Mouse (Mus musculus) intestine, embryonic 15.5 days (tissue): ENCODE measurements at regions not wholly inside any gene's neighbourhood (a gene's known extent, or its start where the extent isn't known, plus 50 kb on each side); places are given as distances from the start of the nearest gene placed in this dataset.
"Not testable (repeated sequence)": the region's sequence is repeated elsewhere in the genome, so short reads cannot be mapped to it uniquely, and the experiment has no call there.

Source experiments
- ATAC-seq: fragments of 200-750 bp; cut with Nextera tagmentation; 2 replicates; pipeline ENCODE4 v1.8.0; 2017; ENCODE audit warnings: moderate TSS enrichment, moderate library complexity
- H3K27ac ChIP-seq: fragments of 300-500 bp; sonication (generic); 2 replicates; pipeline ENCODE4 v1.5.1; 2015; ENCODE audit warnings: mild to moderate bottlenecking, inconsistent platforms
- H3K27me3 ChIP-seq: fragments of 300-500 bp; sonication (generic); replicated peaks from 2 replicates; pipeline ENCODE4 v1.6.1; 2015; ENCODE audit warnings: inconsistent platforms
- H3K36me3 ChIP-seq: fragments of 300-500 bp; sonication (generic); 2 replicates; pipeline ENCODE4 v1.6.1; 2015; ENCODE audit warnings: inconsistent platforms
- H3K4me1 ChIP-seq: fragments of 300-500 bp; sonication (generic); replicated peaks from 2 replicates; pipeline ENCODE4 v1.6.1; 2015; ENCODE audit warnings: inconsistent platforms
- H3K4me2 ChIP-seq: fragments of 300-500 bp; sonication (generic); replicated peaks from 2 replicates; pipeline ENCODE4 v1.6.1; 2015; ENCODE audit warnings: mild to moderate bottlenecking, inconsistent platforms
- H3K4me3 ChIP-seq: fragments of 300-500 bp; sonication (generic); replicated peaks from 2 replicates; pipeline ENCODE4 v1.5.1; 2015; ENCODE audit warnings: inconsistent platforms
- H3K9ac ChIP-seq: fragments of 300-500 bp; sonication (generic); 2 replicates; pipeline ENCODE4 v1.6.1; 2015; ENCODE audit warnings: inconsistent platforms
- H3K9me3 ChIP-seq: fragments of 300-500 bp; sonication (generic); 2 replicates; pipeline ENCODE4 v1.6.1; 2016; ENCODE audit warnings: inconsistent platforms
- WGBS: fragments of 180-500 bp; shearing (Covaris S2); methylation state at CpG from one replicate; pipeline ENCODE4 v1.1.7; 2015; 5-methylcytosine and 5-hydroxymethylcytosine counted together

DNA sequence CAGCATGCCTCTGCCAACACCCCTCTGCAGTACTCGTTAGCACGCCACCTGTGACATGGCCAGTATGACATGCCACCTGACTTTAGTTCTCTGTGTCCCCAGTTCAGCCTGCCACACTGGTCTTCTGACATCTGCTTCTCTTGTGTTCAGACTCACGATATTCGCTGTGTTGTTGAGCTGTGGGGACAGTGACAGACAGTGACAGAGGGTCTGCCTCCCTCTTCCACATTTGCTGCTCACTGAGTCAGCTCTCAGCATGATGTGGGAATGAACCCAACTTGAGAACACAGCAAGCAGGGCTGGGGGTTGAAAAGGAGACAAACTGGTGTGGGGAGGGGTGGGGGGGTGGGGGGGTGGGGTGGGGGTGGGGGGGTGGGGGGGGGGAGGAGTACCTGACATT, 91.0 kb downstream of the Fam43a start:
- no peak overlapping the region for H3K27ac ChIP-seq
- no peak for ATAC-seq
- no peaks in the 10 kb centered on the region for H3K27me3 ChIP-seq
- H3K9ac ChIP-seq, result no peak overlapping the region
- H3K4me3 ChIP-seq, result no peak overlapping the region
- no peaks in the 10 kb centered on the region for H3K4me1 ChIP-seq
- H3K4me2 ChIP-seq, result no peak overlapping the region
- H3K36me3 ChIP-seq, result no peaks in the 10 kb centered on the region
- 87% methylated on average over 4 of the region's 4 CpGs for WGBS
- H3K9me3 ChIP-seq, result no peaks in the 10 kb centered on the region

DNA sequence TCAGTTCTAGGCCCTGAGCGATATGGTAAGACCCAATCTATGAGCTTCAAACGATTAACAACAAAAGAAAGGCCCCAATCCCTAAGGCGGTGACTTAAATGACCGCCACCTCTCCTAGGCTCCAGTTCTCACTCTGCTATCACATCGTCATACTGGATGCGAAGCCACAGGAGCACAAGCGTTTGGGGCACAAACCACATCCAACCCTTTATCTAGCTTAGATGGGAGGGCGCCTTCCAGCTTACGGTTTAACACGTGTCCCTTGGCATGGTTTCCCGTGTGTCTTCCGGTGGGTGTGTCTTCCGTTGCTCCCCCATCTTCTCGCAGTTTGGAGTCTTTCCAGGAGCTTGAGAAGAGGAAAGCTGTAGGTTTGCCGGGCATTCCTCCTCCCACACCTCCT, 92.4 kb downstream of the Fam43a start:
- Histone ChIP-seq H3K4me2 (no peak overlapping the region), H3K9me3 (no peaks in the 10 kb centered on the region), H3K27me3 (no peaks in the 10 kb centered on the region), H3K4me3 (no peak overlapping the region), H3K27ac (no peak overlapping the region), H3K36me3 (no peaks in the 10 kb centered on the region), H3K4me1 (no peaks in the 10 kb centered on the region), H3K9ac (no peak overlapping the region)
- no peak for ATAC-seq
- 84% methylated on average over 15 of the region's 15 CpGs for WGBS

DNA sequence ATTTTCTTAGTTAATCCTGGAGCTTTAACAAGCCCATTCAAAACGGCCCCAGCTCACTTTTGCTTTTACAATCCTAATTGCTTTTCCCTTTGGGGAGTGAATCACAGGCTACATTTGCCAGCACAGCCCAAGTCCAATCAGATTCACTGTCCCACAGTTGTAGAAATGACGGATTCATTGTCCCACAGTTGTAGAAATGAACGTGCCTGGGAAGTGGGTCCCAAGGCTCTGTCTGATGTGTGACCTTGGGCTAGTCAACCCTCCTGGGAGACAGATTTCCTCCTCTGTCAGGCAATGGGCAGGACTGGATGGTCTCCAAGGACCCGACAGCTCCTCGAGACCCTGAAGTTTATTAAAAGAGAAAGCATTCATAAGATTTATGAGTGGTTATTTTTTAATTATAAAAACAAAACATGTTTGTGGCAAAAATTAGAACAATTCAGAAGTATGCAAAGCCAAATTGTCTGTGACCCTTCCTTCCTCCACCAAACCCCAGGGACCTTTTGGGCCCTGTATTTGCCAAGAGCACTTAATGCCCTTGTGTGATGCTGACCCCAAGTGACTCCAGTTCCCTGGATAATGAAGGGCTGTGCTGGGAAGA, 93.1 kb downstream of the Fam43a start:
- H3K9ac ChIP-seq, result no peak overlapping the region
- H3K27ac ChIP-seq, result no peak overlapping the region
- H3K27me3 ChIP-seq, result no peaks in the 10 kb centered on the region
- H3K9me3 ChIP-seq, result no peaks in the 10 kb centered on the region
- ATAC-seq, result no peak
- no peak overlapping the region for H3K4me2 ChIP-seq
- 60% methylated on average over 5 of the region's 5 CpGs for WGBS
- H3K36me3 ChIP-seq, result no peaks in the 10 kb centered on the region
- no peak overlapping the region for H3K4me3 ChIP-seq
- no peaks in the 10 kb centered on the region for H3K4me1 ChIP-seq

DNA sequence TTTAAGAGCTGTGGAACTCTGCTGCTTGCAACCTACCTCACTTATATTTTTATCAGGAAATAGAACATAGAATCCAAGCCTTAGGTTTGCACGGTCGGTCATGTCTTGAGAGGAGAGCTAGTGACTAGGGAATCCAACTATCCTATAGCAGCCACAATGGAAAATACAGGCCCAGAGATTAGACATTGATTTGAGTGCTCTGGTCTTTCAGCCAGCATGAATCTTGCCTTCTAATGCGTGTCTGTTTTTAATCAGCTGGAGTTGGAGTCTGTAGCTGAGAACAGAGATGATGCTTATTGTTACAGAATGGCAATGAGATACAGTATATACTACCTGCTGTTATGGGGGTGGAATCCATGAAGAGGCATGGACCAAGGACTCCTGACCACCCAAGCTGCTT, 93.7 kb downstream of the Fam43a start:
- H3K9me3 ChIP-seq, result no peaks in the 10 kb centered on the region
- H3K4me2 ChIP-seq, result no peak overlapping the region
- H3K9ac ChIP-seq, result no peak overlapping the region
- 55% methylated on average over 3 of the region's 3 CpGs for WGBS
- H3K4me3 ChIP-seq, result no peak overlapping the region
- H3K36me3 ChIP-seq, result no peaks in the 10 kb centered on the region
- ATAC-seq, result no peak
- no peaks in the 10 kb centered on the region for H3K27me3 ChIP-seq
- H3K4me1 ChIP-seq, result no peaks in the 10 kb centered on the region
- no peak overlapping the region for H3K27ac ChIP-seq

DNA sequence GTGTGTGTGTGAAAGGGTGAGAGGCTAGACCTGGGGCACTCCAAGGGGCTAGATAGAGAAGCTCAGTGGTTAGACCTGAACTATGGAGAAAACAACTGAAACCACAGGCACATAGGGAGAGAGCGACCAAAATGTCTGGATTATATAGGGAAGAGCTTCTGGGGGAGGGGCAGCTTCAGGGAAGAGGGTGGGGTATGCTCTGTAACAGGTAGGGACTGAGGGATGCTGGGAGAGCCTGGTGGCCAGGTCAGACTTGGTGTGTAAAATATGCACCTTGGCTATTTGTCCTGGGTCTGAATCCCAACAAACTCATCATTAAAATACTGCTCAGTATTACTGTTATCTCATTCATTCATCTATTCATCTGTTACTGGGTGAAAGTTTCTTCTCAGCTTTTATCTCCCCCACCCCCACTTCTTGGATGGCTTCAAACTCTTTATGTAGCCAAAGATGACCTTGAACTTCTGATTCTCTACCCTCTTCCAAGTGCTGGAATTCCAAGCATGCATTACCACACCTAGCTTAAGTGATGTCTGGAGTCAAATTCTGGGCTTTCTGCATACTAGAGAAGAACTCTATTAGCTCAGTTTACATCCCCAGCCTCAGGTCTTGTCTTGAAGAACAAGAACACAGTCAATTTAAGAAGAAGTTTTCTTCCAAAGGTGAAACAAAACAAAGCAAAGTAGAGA, 94.5 kb downstream of the Fam43a start:
- ATAC-seq, result no peak
- Histone ChIP-seq H3K4me3 (no peak overlapping the region), H3K27ac (no peak overlapping the region), H3K4me1 (no peaks in the 10 kb centered on the region), H3K9me3 (no peaks in the 10 kb centered on the region), H3K27me3 (no peaks in the 10 kb centered on the region), H3K4me2 (no peak overlapping the region), H3K9ac (no peak overlapping the region), H3K36me3 (no peaks in the 10 kb centered on the region)
- 91% methylated on average over 1 of the region's 1 CpGs for WGBS

DNA sequence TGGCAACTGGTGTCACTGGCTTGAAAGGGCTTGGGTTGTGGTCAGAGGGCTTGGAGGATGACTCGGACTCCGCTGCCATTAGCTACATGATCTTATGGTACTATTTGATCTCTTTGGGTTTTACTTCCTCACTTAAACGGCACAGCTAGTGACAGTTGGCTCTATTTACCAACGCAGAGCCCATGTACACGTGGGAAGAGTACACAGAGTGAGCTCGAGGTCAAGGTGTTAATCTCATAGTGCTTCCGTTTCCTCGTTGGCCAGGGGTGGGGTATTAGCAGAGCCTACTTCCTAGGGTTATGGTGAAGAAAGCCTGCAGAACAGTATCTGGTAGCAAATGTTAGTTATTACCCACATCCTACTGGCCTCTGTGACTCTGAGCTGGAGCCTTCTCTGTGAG, 96.2 kb downstream of the Fam43a start:
- no peak overlapping the region for H3K9ac ChIP-seq
- ATAC-seq, result no peak
- whole genome bisulfite sequencing, result 57% methylated on average over 8 of the region's 8 CpGs

DNA sequence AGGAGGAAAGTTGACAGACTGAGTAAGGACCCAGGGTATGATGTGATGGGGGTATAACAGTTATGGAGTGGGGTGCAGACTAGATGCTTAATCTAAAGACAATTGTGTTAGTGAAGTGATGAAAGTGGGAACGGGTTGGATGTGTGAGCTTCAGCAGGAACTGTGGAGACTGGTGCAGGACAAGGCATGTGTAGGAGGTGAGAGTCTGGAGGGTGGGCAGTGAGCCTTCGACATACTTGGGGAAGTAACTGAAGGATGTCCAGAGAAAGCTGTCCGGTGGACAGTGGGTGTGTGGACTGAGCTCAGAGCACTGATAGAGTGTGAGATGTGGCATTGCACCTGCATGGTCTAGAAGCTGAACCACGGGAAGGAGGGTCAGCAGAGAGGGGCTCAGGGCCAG, 97.7 kb downstream of the Fam43a start:
- Histone ChIP-seq H3K4me1 (no peaks in the 10 kb centered on the region), H3K9ac (no peak overlapping the region), H3K36me3 (no peaks in the 10 kb centered on the region), H3K27ac (no peak overlapping the region), H3K9me3 (no peaks in the 10 kb centered on the region), H3K4me2 (no peak overlapping the region), H3K4me3 (no peak overlapping the region), H3K27me3 (no peaks in the 10 kb centered on the region)
- WGBS, result 58% methylated on average over 4 of the region's 4 CpGs
- no peak for ATAC-seq

More for the DNA sequence above, 96.2 kb downstream of the Fam43a start:
- no peak overlapping the region for H3K4me3 ChIP-seq
- no peaks in the 10 kb centered on the region for H3K4me1 ChIP-seq
- no peaks in the 10 kb centered on the region for H3K36me3 ChIP-seq
- no peaks in the 10 kb centered on the region for H3K9me3 ChIP-seq
- H3K27ac ChIP-seq, result no peak overlapping the region
- no peak overlapping the region for H3K4me2 ChIP-seq
- no peaks in the 10 kb centered on the region for H3K27me3 ChIP-seq

DNA sequence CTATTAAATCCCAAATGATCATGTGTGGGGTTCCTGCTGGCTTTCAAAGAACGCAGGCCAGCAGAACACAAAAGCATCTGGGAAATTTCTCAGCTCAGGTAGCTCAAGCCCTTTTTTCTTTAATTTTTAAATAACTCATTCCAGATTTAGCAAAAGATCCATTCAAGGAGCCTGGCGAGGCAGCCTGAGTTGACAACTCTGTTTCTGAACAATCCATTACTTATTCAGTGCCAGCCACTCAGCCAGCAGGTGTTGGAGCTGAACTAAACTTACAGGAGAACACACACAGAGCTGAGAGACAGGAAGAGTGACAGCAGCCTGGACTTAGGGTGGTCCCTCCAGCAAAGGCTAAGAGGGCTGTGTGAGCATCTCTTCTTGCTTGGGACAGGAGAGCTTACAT, 98.3 kb downstream of the Fam43a start:
- Histone ChIP-seq H3K4me2 (no peak overlapping the region), H3K27me3 (no peaks in the 10 kb centered on the region), H3K36me3 (no peaks in the 10 kb centered on the region), H3K27ac (no peak overlapping the region), H3K4me3 (no peak overlapping the region), H3K4me1 (no peaks in the 10 kb centered on the region), H3K9me3 (no peaks in the 10 kb centered on the region), H3K9ac (no peak overlapping the region)
- WGBS, result 54% methylated on average over 2 of the region's 2 CpGs
- ATAC-seq, result no peak

DNA sequence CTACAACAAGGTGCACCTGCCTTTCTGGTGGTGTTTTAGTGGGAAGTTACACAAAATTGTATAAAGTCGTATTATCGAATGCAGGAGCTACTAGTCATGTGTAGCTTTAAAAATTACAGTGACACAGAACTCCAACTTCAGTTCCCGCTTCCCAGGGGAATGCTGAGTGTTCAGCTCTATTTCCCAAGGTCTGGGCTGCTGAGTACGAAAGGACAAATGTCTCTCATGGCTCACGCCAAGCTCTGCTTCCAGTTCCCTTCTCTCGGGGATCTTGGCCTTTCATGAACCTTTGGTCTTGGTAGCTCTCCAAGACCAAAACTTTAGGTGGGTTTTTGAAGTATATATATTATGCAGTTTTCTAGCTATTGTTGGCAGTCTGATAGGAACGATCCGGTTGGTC, 104.3 kb downstream of the Fam43a start:
- Histone ChIP-seq H3K27me3 (no peaks in the 10 kb centered on the region), H3K4me1 (no peaks in the 10 kb centered on the region), H3K9me3 (no peaks in the 10 kb centered on the region), H3K4me2 (no peak overlapping the region), H3K36me3 (no peaks in the 10 kb centered on the region), H3K4me3 (no peak overlapping the region), H3K9ac (no peak overlapping the region), H3K27ac (no peak overlapping the region)
- ATAC-seq, result no peak
- 91% methylated on average over 8 of the region's 8 CpGs for WGBS

DNA sequence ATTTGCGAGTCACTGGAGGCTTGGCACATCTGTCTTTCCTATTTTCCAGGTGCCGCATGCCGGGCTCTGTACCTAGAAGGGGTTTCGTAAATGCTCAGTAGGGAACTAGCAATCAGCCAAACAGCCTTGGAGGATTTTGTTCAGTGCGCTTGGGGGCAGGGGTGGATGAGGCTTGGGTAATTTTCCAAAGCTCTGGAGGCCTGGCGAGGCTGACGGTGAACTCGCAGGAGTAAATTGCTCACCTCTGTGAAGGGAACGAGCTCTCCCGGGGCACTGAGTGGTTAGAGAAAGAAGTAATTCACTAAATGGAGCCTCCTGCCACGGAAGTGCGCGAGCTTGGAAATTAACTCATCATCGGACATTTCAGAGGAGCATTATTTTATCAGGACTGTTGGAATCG, 110.0 kb downstream of the Fam43a start:
- no peak overlapping the region for H3K4me3 ChIP-seq
- ATAC-seq, result no peak
- no peak overlapping the region for H3K4me2 ChIP-seq
- H3K9me3 ChIP-seq, result no peaks in the 10 kb centered on the region
- 63% methylated on average over 15 of the region's 15 CpGs for WGBS
- H3K36me3 ChIP-seq, result no peaks in the 10 kb centered on the region
- H3K4me1 ChIP-seq, result no peaks in the 10 kb centered on the region
- H3K27me3 ChIP-seq, result no peaks in the 10 kb centered on the region
- no peak overlapping the region for H3K27ac ChIP-seq
- H3K9ac ChIP-seq, result no peak overlapping the region

DNA sequence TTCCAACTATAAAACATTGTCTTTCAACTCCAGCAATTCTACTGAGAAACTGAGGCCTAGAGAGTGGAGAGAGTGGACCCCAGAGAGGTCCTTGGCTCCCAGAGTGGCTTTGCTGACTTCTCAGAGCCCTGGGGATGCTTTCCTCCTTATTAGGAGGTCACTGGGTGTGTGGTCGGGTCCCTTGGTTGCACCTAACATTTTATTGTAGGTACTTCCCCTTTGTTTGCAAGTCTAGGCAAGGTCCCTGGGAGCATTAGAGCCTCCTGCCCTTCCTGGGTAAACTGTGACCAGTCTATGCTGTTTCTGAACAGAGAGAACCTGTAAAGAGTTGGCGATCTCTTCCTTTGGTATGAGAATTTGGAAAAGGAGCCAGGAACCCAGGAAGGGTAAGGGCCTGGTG, 110.5 kb downstream of the Fam43a start:
- 60% methylated on average over 2 of the region's 2 CpGs for WGBS
- Histone ChIP-seq H3K9me3 (no peaks in the 10 kb centered on the region), H3K36me3 (no peaks in the 10 kb centered on the region), H3K27me3 (no peaks in the 10 kb centered on the region), H3K9ac (no peak overlapping the region), H3K4me1 (no peaks in the 10 kb centered on the region), H3K4me3 (no peak overlapping the region), H3K27ac (no peak overlapping the region), H3K4me2 (no peak overlapping the region)
- ATAC-seq, result no peak

DNA sequence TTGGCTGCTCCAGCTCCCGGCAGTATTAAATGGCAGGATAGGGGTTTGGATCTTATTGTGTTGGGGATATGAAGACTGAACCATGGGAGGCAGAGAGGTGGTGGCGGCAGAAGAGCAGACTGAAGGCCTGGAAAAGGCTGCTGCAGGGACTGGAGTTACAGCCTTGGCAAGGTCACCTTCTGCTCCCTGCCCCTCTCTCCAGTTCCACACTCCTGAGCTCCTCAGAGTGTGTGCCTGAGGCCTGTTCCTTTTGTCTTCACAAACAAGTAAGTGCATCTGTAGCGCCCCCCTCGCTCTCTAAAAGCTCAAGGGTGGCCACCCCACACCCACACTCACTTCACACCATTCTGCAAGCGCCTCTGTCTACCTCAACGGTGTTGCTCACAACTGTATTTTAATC, 113.0 kb downstream of the Fam43a start:
- H3K4me1 ChIP-seq, result no peaks in the 10 kb centered on the region
- WGBS, result 84% methylated on average over 6 of the region's 6 CpGs
- no peak for ATAC-seq
- H3K4me2 ChIP-seq, result no peak overlapping the region
- H3K4me3 ChIP-seq, result no peak overlapping the region
- H3K36me3 ChIP-seq, result no peaks in the 10 kb centered on the region
- no peaks in the 10 kb centered on the region for H3K27me3 ChIP-seq
- H3K9me3 ChIP-seq, result no peaks in the 10 kb centered on the region
- H3K9ac ChIP-seq, result no peak overlapping the region
- H3K27ac ChIP-seq, result no peak overlapping the region

DNA sequence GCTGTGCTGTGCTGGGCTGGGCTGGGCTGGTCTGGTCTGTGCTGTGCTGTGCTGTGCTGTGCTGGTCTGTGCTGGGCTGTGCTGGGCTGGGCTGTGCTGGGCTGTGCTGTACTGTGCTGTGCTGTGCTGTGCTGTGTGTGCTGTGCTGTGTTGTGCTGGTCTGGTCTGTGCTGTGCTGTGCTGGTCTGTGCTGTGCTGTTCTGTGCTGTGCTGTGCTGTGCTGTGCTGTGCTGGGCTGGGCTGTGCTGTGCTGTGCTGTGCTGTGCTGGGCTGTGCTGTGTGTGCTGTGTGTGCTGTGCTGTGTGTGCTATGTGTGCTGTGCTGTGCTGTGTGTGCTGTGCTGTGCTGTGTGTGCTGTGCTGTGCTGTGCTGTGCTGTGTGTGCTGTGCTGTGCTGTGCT, 118.1 kb downstream of the Fam43a start:
- H3K4me1 ChIP-seq, H3K9ac ChIP-seq, H3K4me2 ChIP-seq, ATAC-seq, H3K36me3 ChIP-seq, H3K9me3 ChIP-seq, H3K27me3 ChIP-seq, H3K27ac ChIP-seq, H3K4me3 ChIP-seq: not testable (repeated sequence)
